Mouse (Mus musculus) CH12.LX (cell line): ENCODE results near the gene Vat1l. TPM values are rescaled to one million over a fixed set of nuclear protein-coding genes. Genes with fewer than 3 reads are reported as not detected.

Experiments
- DNase-seq: peaks from one replicate; pipeline ENCODE4 v3.0.0-alpha.2; 2013; ENCODE audit errors: extremely low read depth
- H3K27ac ChIP-seq: 2 replicates; pipeline ENCODE4 v1.5.1; 2012; ENCODE audit warnings: low read depth, mild to moderate bottlenecking, control low read depth, moderate library complexity; ENCODE audit not compliant: insufficient read depth
- H3K27me3 ChIP-seq: replicated peaks from 2 replicates; pipeline ENCODE3; 2012; ENCODE audit warnings: inconsistent platforms
- H3K36me3 ChIP-seq, 2 experiments: replicated peaks in 1 of 2; 2 replicates each; pipeline versions ENCODE3 to v1.6.1; 2012; ENCODE audit warnings: inconsistent platforms in 1 of 2, low read length in 1 of 2, mild to moderate bottlenecking in 1 of 2, mixed read lengths in 1 of 2, moderate library complexity in 1 of 2; ENCODE audit not compliant: control insufficient read depth in 1 of 2, insufficient read depth in 1 of 2
- H3K4me1 ChIP-seq, 2 experiments: 2 replicates each; pipeline ENCODE4 v1.6.1; 2012; ENCODE audit warnings: inconsistent platforms in 1 of 2, moderate library complexity in 1 of 2; ENCODE audit not compliant: insufficient read depth in 2 of 2, control insufficient read depth in 1 of 2
- H3K4me2 ChIP-seq: 2 replicates; pipeline ENCODE4 v1.6.1; 2012; ENCODE audit warnings: low read depth, mild to moderate bottlenecking, control low read depth; ENCODE audit not compliant: poor library complexity, insufficient read depth, severe bottlenecking
- H3K4me3 ChIP-seq, 3 experiments: fragments of 150-350 bp in 1 of 3; sonication (generic) in 1 of 3; replicated peaks in 1 of 3; 2 replicates each; pipeline versions ENCODE3 to v1.5.1; 2011 to 2012; ENCODE audit warnings: low read depth in 2 of 3, low read length in 2 of 3, mild to moderate bottlenecking in 2 of 3, moderate library complexity in 2 of 3, control low read depth in 1 of 3, improper control_type of control experiment in 1 of 3, inconsistent platforms in 1 of 3, mixed read lengths in 1 of 3; ENCODE audit not compliant: poor library complexity in 1 of 3
- H3K79me2 ChIP-seq: replicated peaks from 2 replicates; pipeline ENCODE4 v1.6.1; 2012; ENCODE audit warnings: mild to moderate bottlenecking, moderate library complexity; ENCODE audit not compliant: control insufficient read depth, poor library complexity, insufficient read depth, severe bottlenecking; ENCODE audit errors: extremely low read depth
- H3K9ac ChIP-seq: 2 replicates; pipeline ENCODE4 v1.6.1; 2012; ENCODE audit warnings: low read depth, mild to moderate bottlenecking, control low read depth, moderate library complexity; ENCODE audit not compliant: insufficient read depth
- H3K9me3 ChIP-seq: replicated peaks from 2 replicates; pipeline ENCODE3; 2012; ENCODE audit warnings: low read length, inconsistent platforms, mixed read lengths
- CTCF ChIP-seq, 2 experiments: IDR thresholded peaks in 1 of 2; conservative IDR thresholded peaks in 1 of 2; 2 replicates each; pipeline ENCODE4 v1.5.1; 2011 to 2012; ENCODE audit warnings: low read depth in 2 of 2, low read length in 2 of 2, improper control_type of control experiment in 1 of 2, inconsistent platforms in 1 of 2, mild to moderate bottlenecking in 1 of 2, moderate library complexity in 1 of 2
- E2F4 ChIP-seq: IDR thresholded peaks from 2 replicates; pipeline ENCODE4 v1.6.1; 2011; ENCODE audit warnings: low read depth, low read length, improper control_type of control experiment; ENCODE audit not compliant: insufficient replicate concordance
- ELF1 ChIP-seq: IDR thresholded peaks from 2 replicates; pipeline ENCODE4 v1.6.1; 2014; ENCODE audit warnings: low read depth, mild to moderate bottlenecking, inconsistent platforms, low read length, improper control_type of control experiment
- ETS1 ChIP-seq: conservative IDR thresholded peaks from 2 replicates; pipeline ENCODE4 v1.6.1; 2012; ENCODE audit warnings: low read depth, mild to moderate bottlenecking, inconsistent platforms, low read length, improper control_type of control experiment, moderate library complexity
- GABPA ChIP-seq: IDR thresholded peaks from 2 replicates; pipeline ENCODE4 v1.6.1; 2012; ENCODE audit warnings: low read depth, low read length, improper control_type of control experiment, inconsistent platforms; ENCODE audit not compliant: insufficient replicate concordance
- HCFC1 ChIP-seq: IDR thresholded peaks from 2 replicates; pipeline ENCODE4 v1.6.1; 2012; ENCODE audit warnings: low read depth, mild to moderate bottlenecking, inconsistent platforms, low read length, improper control_type of control experiment
- IRF4 ChIP-seq: IDR thresholded peaks from 2 replicates; pipeline ENCODE4 v1.6.1; 2014; ENCODE audit warnings: low read depth, mild to moderate bottlenecking, inconsistent platforms, low read length, improper control_type of control experiment
- JUN ChIP-seq: IDR thresholded peaks from 2 replicates; pipeline ENCODE4 v1.6.1; 2011; ENCODE audit warnings: low read depth, mild to moderate bottlenecking, low read length, improper control_type of control experiment, moderate library complexity; ENCODE audit not compliant: insufficient read depth
- JUND ChIP-seq: conservative IDR thresholded peaks from 2 replicates; pipeline ENCODE4 v1.6.1; 2011; ENCODE audit warnings: low read depth, low read length, improper control_type of control experiment
- KAT2A ChIP-seq: IDR thresholded peaks from 2 replicates; pipeline ENCODE4 v1.6.1; 2012; ENCODE audit warnings: low read length, improper control_type of control experiment, inconsistent platforms; ENCODE audit not compliant: insufficient replicate concordance
- MEF2A ChIP-seq: IDR thresholded peaks from 2 replicates; pipeline ENCODE4 v1.6.1; 2014; ENCODE audit warnings: low read depth, mild to moderate bottlenecking, inconsistent platforms, low read length, improper control_type of control experiment, borderline replicate concordance
- MXI1 ChIP-seq: IDR thresholded peaks from 2 replicates; pipeline ENCODE4 v1.6.1; 2011; ENCODE audit warnings: mild to moderate bottlenecking, low read depth, low read length, improper control_type of control experiment
- NRF1 ChIP-seq: IDR thresholded peaks from 2 replicates; pipeline ENCODE4 v1.6.1; 2014; ENCODE audit warnings: low read depth, mild to moderate bottlenecking, inconsistent platforms, low read length, improper control_type of control experiment, moderate library complexity
- PAX5 ChIP-seq: IDR thresholded peaks from 2 replicates; pipeline ENCODE4 v1.6.1; 2012; ENCODE audit warnings: low read length, inconsistent platforms, mixed read lengths
- POLR2AphosphoS2 ChIP-seq: IDR thresholded peaks from 2 replicates; pipeline ENCODE4 v1.6.1; 2011; ENCODE audit warnings: low read depth, low read length, improper control_type of control experiment
- RCOR1 ChIP-seq: conservative IDR thresholded peaks from 2 replicates; pipeline ENCODE4 v1.6.1; 2012; ENCODE audit warnings: low read depth, mild to moderate bottlenecking, inconsistent platforms, low read length, improper control_type of control experiment
- SIN3A ChIP-seq: IDR thresholded peaks from 2 replicates; pipeline ENCODE4 v1.6.1; 2012; ENCODE audit warnings: low read length, improper control_type of control experiment, inconsistent platforms
- TBP ChIP-seq: conservative IDR thresholded peaks from 2 replicates; pipeline ENCODE4 v1.6.1; 2011; ENCODE audit warnings: low read depth, low read length, improper control_type of control experiment
- UBTF ChIP-seq: IDR thresholded peaks from 2 replicates; pipeline ENCODE4 v1.6.1; 2012; ENCODE audit warnings: low read depth, mild to moderate bottlenecking, inconsistent platforms, low read length, improper control_type of control experiment, moderate library complexity
- USF1 ChIP-seq: IDR thresholded peaks from 2 replicates; pipeline ENCODE4 v1.6.1; 2014; ENCODE audit warnings: low read depth, mild to moderate bottlenecking, inconsistent platforms, low read length, improper control_type of control experiment
- USF2 ChIP-seq: conservative IDR thresholded peaks from 2 replicates; pipeline ENCODE4 v1.6.1; 2011; ENCODE audit warnings: low read depth, low read length, improper control_type of control experiment
- ZC3H11A ChIP-seq: IDR thresholded peaks from 2 replicates; pipeline ENCODE4 v1.6.1; 2012; ENCODE audit warnings: low read depth, mild to moderate bottlenecking, inconsistent platforms, low read length, improper control_type of control experiment
- ZNF384 ChIP-seq: IDR thresholded peaks from 2 replicates; pipeline ENCODE4 v1.6.1; 2012; ENCODE audit warnings: low read depth, low read length, improper control_type of control experiment, inconsistent platforms
- dilution Hi-C: fragments of 300-500 bp; cut with MboI; formaldehyde crosslinking; loops from 2 replicates; pipeline ENCODE4 v1.14.3; 2020; ENCODE audit warnings: low sequenced_read_pairs; ENCODE audit not compliant: extremely low pct_unique_long_range_greater_than_20kb, extremely low pct_ligation_motif_present
- in situ Hi-C: fragments of 300-500 bp; cut with MboI; formaldehyde crosslinking; loops from 3 replicates; pipeline ENCODE4 v1.14.3; 2019; ENCODE audit warnings: low sequenced_read_pairs, low pct_ligation_motif_present, low pct_unique_long_range_greater_than_20kb, mixed read lengths
- polyA plus RNA-seq: library from polyadenylated mRNA; unstranded; fragments of >175 nt; gene quantifications from 2 replicates; pipeline ENCODE4 v1.2.1, GENCODE M21; 2012; ENCODE audit warnings: low read depth; ENCODE audit not compliant: insufficient read length
- total RNA-seq, 2 experiments: library from RNA; depleted of rRNA; stranded (reverse); fragments of 300-350 nt in 1 of 2; fragments of >200 nt in 1 of 2; gene quantifications; 2 replicates each; pipeline ENCODE4 v1.2.3; 2012 to 2014

Gene Vat1l
- total and polyA plus RNA-seq, 3 experiments = not detected

GRCm38 (mm10) chr8:114418904-114419303 lies 213.5 kb downstream of the Vat1l start:
- Histone ChIP-seq H3K4me1 (no peaks in the 10 kb centered on the region), H3K9ac (no peak overlapping the region), H3K4me3 (no peak overlapping the region), H3K36me3 (no peaks in the 10 kb centered on the region)
- dilution Hi-C loops = no loop called here
- in situ Hi-C loops = no loop called here
- DNase-seq = no peak
- TF ChIP-seq RCOR1 (no peak), TBP (no peak), CTCF (conservative IDR thresholded peaks at IDR 0.05 in 1 of 2, IDR thresholded peaks at IDR 0.05 in 1 of 2; ENCODE audit: low read depth in 2 of 2, low read length in 2 of 2) (no peak), USF2 (no peak), JUND (no peak), ELF1 (no peak)
- TF ChIP-seq, all 38 proteins: peak for 0
- peaks cover 4% of the 10 kb centered on the region for H3K27me3 ChIP-seq
- H3K79me2 ChIP-seq = no peaks in the 10 kb centered on the region
- H3K27ac ChIP-seq = no peak overlapping the region
- peaks cover 5% of the 10 kb centered on the region for H3K9me3 ChIP-seq
- no peak overlapping the region for H3K4me2 ChIP-seq

GRCm38 (mm10) chr8:114421544-114421943 lies 216.1 kb downstream of the Vat1l start:
- Histone ChIP-seq H3K4me1 (no peaks in the 10 kb centered on the region), H3K36me3 (no peaks in the 10 kb centered on the region), H3K9me3 (peaks cover 3% of the 10 kb centered on the region), H3K27me3 (peaks cover 7% of the 10 kb centered on the region), H3K4me3 (no peak overlapping the region), H3K9ac (no peak overlapping the region), H3K27ac (no peak overlapping the region), H3K4me2 (no peak overlapping the region), H3K79me2 (no peaks in the 10 kb centered on the region)
- in situ Hi-C loops (no loop called here), dilution Hi-C loops (no loop called here)
- DNase-seq = no peak
- TF ChIP-seq MEF2A (no peak), UBTF (no peak), GABPA (no peak), HCFC1 (no peak), MXI1 (no peak), E2F4 (no peak), JUN (no peak), ZNF384 (no peak), USF1 (no peak), KAT2A (no peak), TBP (no peak), ETS1 (no peak), POLR2AphosphoS2 (no peak), PAX5 (no peak), ELF1 (no peak), IRF4 (no peak), NRF1 (no peak), SIN3A (no peak), ZC3H11A (no peak)

Other genes with a start within 250 kb of the Vat1l start
- gene Nudt7, start 72.1 kb upstream of the Vat1l start, total RNA-seq (2012; rRNA removed) = 7.9 and 9.2 TPM in 2 replicates
- 16.0 and 16.5 TPM in 2 replicates for gene Nudt7, start 72.1 kb upstream of the Vat1l start, total RNA-seq (2014; rRNA removed)
- 9.8 and 9.9 TPM in 2 replicates for gene Nudt7, start 72.1 kb upstream of the Vat1l start, polyA plus RNA-seq
- gene Clec3a, start 212.5 kb downstream of the Vat1l start, total RNA-seq (2012; rRNA removed) = not detected in 2 replicates
- gene Clec3a, start 212.5 kb downstream of the Vat1l start, total RNA-seq (2014; rRNA removed) = not detected in 2 replicates
- not detected in 2 replicates for gene Clec3a, start 212.5 kb downstream of the Vat1l start, polyA plus RNA-seq
- 7.3 and 9.1 TPM in 2 replicates for gene Wwox, start 234.0 kb downstream of the Vat1l start, total RNA-seq (2012; rRNA removed)
- gene Wwox, start 234.0 kb downstream of the Vat1l start, total RNA-seq (2014; rRNA removed) = 7.8 and 9.3 TPM in 2 replicates
- 11.5 and 12.6 TPM in 2 replicates for gene Wwox, start 234.0 kb downstream of the Vat1l start, polyA plus RNA-seq